In the genomic region with DNA sequence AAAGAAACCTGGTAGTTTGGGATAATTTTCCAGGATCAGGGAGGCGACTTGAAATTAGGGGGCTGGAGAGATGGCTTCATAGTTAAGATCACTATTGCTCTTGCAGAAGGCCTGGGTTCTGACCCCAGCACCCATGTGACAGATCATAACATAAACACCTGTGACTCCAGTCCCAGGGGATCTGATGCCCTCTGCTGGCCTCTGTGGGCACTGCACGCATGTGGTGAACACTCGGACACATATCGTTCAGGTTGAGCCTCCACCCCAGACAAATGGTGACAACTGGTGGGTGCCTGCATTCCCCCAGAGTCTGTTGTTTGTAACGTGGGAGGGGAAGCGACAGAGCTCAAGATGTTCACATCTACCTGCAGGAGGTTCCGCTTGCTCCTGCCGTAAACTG, we compare ENCODE assay signal across 9 mouse cellular contexts. TPM values are rescaled to one million over a fixed set of nuclear protein-coding genes. Genes with fewer than 3 reads are reported as not detected.
A peak's percentile ranks its signal among the peaks of the same experiment; 100 is the strongest.
DNase-seq lines count a peak whose midpoint lies in the region; ATAC-seq and TF ChIP-seq lines count a peak whose summit lies in the region.
"Had no signal": no experiment of that assay in that cellular context is flagged by ENCODE, and none has a peak within 500 bp of the region (broad histone marks: within the 10 kb centered on the region; RNA-seq: fewer than 3 reads in every experiment).

No protein-coding gene starts in this region.

- 91% methylated on average over 8 of the region's 8 CpGs for WGBS in liver, postnatal 0 days (ENCODE audit: insufficient replicate concordance)

- H3K9ac ChIP-seq in ES-E14 (ENCODE audit: insufficient read depth, low read depth, low read length, poor library complexity, severe bottlenecking) = no peak overlapping the region
- H3K9ac ChIP-seq in liver, postnatal 0 days (replicated peaks) = no peak overlapping the region

- H3K4me1 ChIP-seq in ES-E14 (ENCODE audit: control insufficient read depth in 2 of 2, insufficient read depth in 2 of 2, low read length in 2 of 2, poor library complexity in 1 of 2) = peaks cover 3 to 20% of the 10 kb centered on the region in 2 experiments; a peak in 2 of 4 replicates
- H3K4me1 ChIP-seq in liver, postnatal 0 days (ENCODE audit: insufficient read depth) = no peaks in the 10 kb centered on the region; the same call in 1 of the 2 replicates

- no peak overlapping the region for H3K4me2 ChIP-seq in liver, postnatal 0 days (ENCODE audit: low read depth, low read length)

- H3K36me3 ChIP-seq in ES-E14 (ENCODE audit: control insufficient read depth, insufficient read depth, low read length, poor library complexity, severe bottlenecking) = peaks cover 26% of the 10 kb centered on the region; the same call in 1 of the 2 replicates
- H3K36me3 ChIP-seq in liver, postnatal 0 days (replicated peaks; ENCODE audit: insufficient read depth, low read length) = peaks cover 12% of the 10 kb centered on the region

- TF ChIP-seq CTCF in layer of hippocampus, adult 2 months (conservative IDR thresholded peaks at IDR 0.05) = peak; percentile 73
- peak; percentile 76 for TF ChIP-seq CTCF in liver, postnatal 0 days (IDR thresholded peaks at IDR 0.05; ENCODE audit: low read depth)

- no peaks in the 10 kb centered on the region for H3K27me3 ChIP-seq in liver, postnatal 0 days (ENCODE audit: insufficient read depth, low read length)

- TF ChIP-seq EP300 in liver, postnatal 0 days (IDR thresholded peaks at IDR 0.05; ENCODE audit: low read depth) = no peak

- in situ Hi-C loops in ES-E14 (cut with MboI; ENCODE audit: low sequenced_read_pairs in 2 of 2, unreplicated experiment in 2 of 2) = no loop called here

- peak; percentile 46 for DNase-seq in adrenal gland, postnatal 14 days
- no peak for DNase-seq in adrenal gland, adult 2 months
- no peak for DNase-seq in layer of hippocampus, adult 2 months (ENCODE audit: low spot score in 2 of 2)
- no peak for DNase-seq in layer of hippocampus, adult 9-10 months (ENCODE audit: low spot score)
- peak; percentile 44 for DNase-seq in ES-E14 (ENCODE audit: low read depth, low spot score)
- DNase-seq in liver, postnatal 0 days = peak; percentile 61
- no peak for DNase-seq in embryo, embryonic 11 days
- DNase-seq in right cerebral cortex, postnatal 36 days (ENCODE audit: low spot score in 2 of 2) = no peak
- DNase-seq: heart, postnatal 36 days had no signal

- H3K9me3 ChIP-seq in ES-E14 (ENCODE audit: control insufficient read depth, insufficient read depth, low read depth, low read length) = no peaks in the 10 kb centered on the region
- no peaks in the 10 kb centered on the region for H3K9me3 ChIP-seq in liver, postnatal 0 days (ENCODE audit: low read length)

- ATAC-seq in liver, postnatal 0 days = no peak

- H3K4me3 ChIP-seq in layer of hippocampus, adult 2 months = no peak overlapping the region
- H3K4me3 ChIP-seq in ES-E14 (ENCODE audit: insufficient read depth in 1 of 2, low read depth in 1 of 2, low read length in 2 of 2, poor library complexity in 1 of 2, severe bottlenecking in 1 of 2) = no peak overlapping the region
- H3K4me3 ChIP-seq in liver, postnatal 0 days (ENCODE audit: low read depth, low read length) = no peak overlapping the region

- no peak overlapping the region for H3K27ac ChIP-seq in layer of hippocampus, adult 2 months
- H3K27ac ChIP-seq in ES-E14 (ENCODE audit: insufficient read depth, low read depth, low read length, poor library complexity, severe bottlenecking) = no peak overlapping the region
- H3K27ac ChIP-seq in liver, postnatal 0 days (ENCODE audit: low read depth) = no peak overlapping the region

TF ChIP-seq in ES-E14, 5 proteins besides CTCF, POLR2A, EP300 and RAD21:
- no peak for TF ChIP-seq ZC3H11A (IDR thresholded peaks at IDR 0.05; ENCODE audit: borderline replicate concordance, low read depth, low read length)
- no peak for TF ChIP-seq ZNF384 (IDR thresholded peaks at IDR 0.05; ENCODE audit: low read depth, low read length)
- TF ChIP-seq MAFK (IDR thresholded peaks at IDR 0.05; ENCODE audit: insufficient read depth, low read depth, low read length) = no peak
- TF ChIP-seq HCFC1 (IDR thresholded peaks at IDR 0.05; ENCODE audit: borderline replicate concordance, insufficient read depth, low read length) = no peak
- no peak for TF ChIP-seq CHD2 (IDR thresholded peaks at IDR 0.05; ENCODE audit: low read depth, low read length)

RNA-seq across cellular contexts. Expression of a gene that starts 28.9 kb away (rescaled TPM):
- 4.1 and 16.3 TPM in 2 replicates for total RNA-seq in adrenal gland, postnatal 14 days (2021)
- 1 to 10 TPM; 5.1 to 6.5 TPM for total RNA-seq in adrenal gland, adult 2 months (2021)
- polyA plus RNA-seq in adrenal gland, adult 2 months (2012; rRNA removed) = 16.3 and 18.0 TPM in 2 replicates
- 10 to 100 TPM; 28.3 to 28.8 TPM for total RNA-seq in layer of hippocampus, adult 2 months (2021)
- total RNA-seq in ES-E14 (2012; rRNA removed) = 0.31 and 1.3 TPM in 2 replicates
- 18.9 and 21.5 TPM in 2 replicates for polyA plus RNA-seq in liver, postnatal 0 days (2015; fragmentation: Nextera tagmentation; extraction: Ambion mirVana)

RNA-seq across cellular contexts. Expression of a gene that starts 47.3 kb away (rescaled TPM):
- 52.9 and 58.0 TPM in 2 replicates for total RNA-seq in adrenal gland, postnatal 14 days (2021)
- 10 to 100 TPM; 43.3 to 75.5 TPM for total RNA-seq in adrenal gland, adult 2 months (2021)
- 29.1 and 31.3 TPM in 2 replicates for polyA plus RNA-seq in adrenal gland, adult 2 months (2012; rRNA removed)
- 100 to 1,000 TPM in 1 of 2 experiments, 10 to 100 TPM in 1; 95.2 to 101 TPM for total RNA-seq in layer of hippocampus, adult 2 months (2021)
- total RNA-seq in ES-E14 (2012; rRNA removed) = 150 TPM in 2 replicates
- 23.6 and 27.6 TPM in 2 replicates for polyA plus RNA-seq in liver, postnatal 0 days (2015; fragmentation: Nextera tagmentation; extraction: Ambion mirVana)

Comparison
In these comparisons a context has a peak if more than half of its experiments do, and no peak if none do; other contexts are left out.
1. DNase-seq: peak in adrenal gland, postnatal 14 days (single experiment), ES-E14 (single experiment) and liver, postnatal 0 days (single experiment); none in adrenal gland, adult 2 months (single experiment), layer of hippocampus, adult 2 months (0 of 2), layer of hippocampus, adult 9-10 months (single experiment), embryo, embryonic 11 days (single experiment) and right cerebral cortex, postnatal 36 days (0 of 2).